Mouse (Mus musculus) small intestine, adult 2 months (tissue): ENCODE data around the gene Elane. TPM values are rescaled to one million over a fixed set of nuclear protein-coding genes. Genes with fewer than 3 reads are reported as not detected.

ENCODE experiments used
- H3K27ac ChIP-seq: fragments of 200-500 bp; 2 replicates; pipeline ENCODE4 v1.5.1; 2012; ENCODE audit warnings: low read depth, low read length, control low read depth, inconsistent platforms; ENCODE audit not compliant: insufficient read depth
- H3K27me3 ChIP-seq: fragments of 200-500 bp; 2 replicates; pipeline ENCODE4 v1.6.1; 2012; ENCODE audit warnings: mild to moderate bottlenecking, moderate library complexity, low read length, inconsistent platforms; ENCODE audit not compliant: control insufficient read depth, insufficient read depth
- H3K36me3 ChIP-seq: fragments of 200-500 bp; 2 replicates; pipeline ENCODE4 v1.6.1; 2012; ENCODE audit warnings: mild to moderate bottlenecking, low read length, control low read depth, inconsistent platforms; ENCODE audit not compliant: control insufficient read depth, insufficient read depth
- H3K4me1 ChIP-seq: fragments of 200-500 bp; 2 replicates; pipeline ENCODE4 v1.6.1; 2012; ENCODE audit warnings: low read length, inconsistent platforms, mixed read lengths; ENCODE audit not compliant: control insufficient read depth, insufficient read depth, insufficient read length
- H3K4me3 ChIP-seq: fragments of 200-500 bp; 2 replicates; pipeline ENCODE4 v1.5.1; 2012; ENCODE audit warnings: low read depth, mild to moderate bottlenecking, control low read depth, inconsistent platforms, low read length, moderate library complexity
- CTCF ChIP-seq: fragments of 200-500 bp; IDR thresholded peaks from 2 replicates; pipeline ENCODE4 v1.5.1; 2012; ENCODE audit warnings: low read depth, mild to moderate bottlenecking, control low read depth, inconsistent platforms, low read length, moderate library complexity, mixed read lengths; ENCODE audit not compliant: insufficient replicate concordance, insufficient read length; ENCODE audit errors: extremely low read depth
- POLR2A ChIP-seq: fragments of 200-500 bp; IDR thresholded peaks from 2 replicates; pipeline ENCODE4 v1.6.1; 2012; ENCODE audit warnings: low read depth, mild to moderate bottlenecking, control low read depth, inconsistent platforms, low read length, moderate library complexity
- WGBS: fragments of 180-500 bp; shearing (Covaris S2); methylation state at CpG from one replicate; pipeline ENCODE4 v1.1.7; 2018; 5-methylcytosine and 5-hydroxymethylcytosine counted together
- polyA plus RNA-seq: library from polyadenylated mRNA; depleted of rRNA; stranded (reverse); fragments of >200 nt; gene quantifications from 2 replicates; pipeline ENCODE4 v1.2.3, GENCODE M21; 2012

Elane gene
- polyA plus RNA-seq, 1 experiment = not detected

DNA sequence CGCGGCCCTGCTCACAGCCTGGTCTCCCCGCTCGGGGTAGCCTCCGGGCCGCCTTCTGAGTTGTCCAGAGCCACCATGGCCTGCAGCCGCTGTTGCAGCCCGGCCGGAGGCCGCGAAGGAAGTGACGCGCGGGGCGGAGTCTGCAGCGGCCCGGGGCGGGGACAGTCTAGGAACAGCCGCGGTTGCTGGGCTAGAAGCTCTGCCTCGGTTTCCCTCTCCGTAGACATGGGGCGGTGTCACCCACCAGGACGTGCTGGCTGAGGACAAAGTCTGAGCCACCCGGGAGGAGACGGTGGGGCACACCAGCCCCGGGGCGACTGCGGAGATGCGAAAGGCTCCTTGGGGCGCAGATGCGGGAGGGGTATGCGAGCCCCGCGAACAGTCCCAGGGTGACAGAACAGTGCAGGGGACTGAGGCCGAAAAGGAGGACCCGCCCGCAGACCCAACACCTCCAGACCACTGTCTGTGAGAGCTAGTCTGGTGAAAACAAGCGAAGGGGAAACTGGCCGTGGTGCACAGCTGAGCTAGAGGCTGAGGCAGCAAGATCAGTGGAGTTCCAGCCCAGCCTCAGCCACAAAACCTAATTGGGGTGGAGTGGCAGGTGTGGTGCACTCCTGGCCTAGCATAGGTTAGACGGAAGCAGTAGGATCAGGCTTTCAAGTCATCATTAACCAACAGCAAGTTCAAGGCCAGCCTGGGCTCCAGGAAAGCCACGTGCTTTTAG, 30.9 kb downstream of the Elane start, which contains the start of gene Kiss1r:
TSS of gene Kiss1r (plus strand) at position 164 of the 724 bp plus-strand sequence.
- H3K36me3 ChIP-seq = 0 out of 2 replicates have a peak, but pooled peaks cover 2% of the 10 kb centered on the region
- peaks cover 12% of the 10 kb centered on the region; the same call in 1 of the 2 replicates for H3K27me3 ChIP-seq
- H3K27ac ChIP-seq = peak within 1 kb of the TSS; percentile 31
- WGBS = 1% methylated on average over 42 of the region's 42 CpGs
- peaks cover 30% of the 10 kb centered on the region for H3K4me1 ChIP-seq
- peak within 1 kb of the TSS; percentile 77 for H3K4me3 ChIP-seq
- TF ChIP-seq POLR2A (peak; percentile 91), CTCF (no peak)

DNA sequence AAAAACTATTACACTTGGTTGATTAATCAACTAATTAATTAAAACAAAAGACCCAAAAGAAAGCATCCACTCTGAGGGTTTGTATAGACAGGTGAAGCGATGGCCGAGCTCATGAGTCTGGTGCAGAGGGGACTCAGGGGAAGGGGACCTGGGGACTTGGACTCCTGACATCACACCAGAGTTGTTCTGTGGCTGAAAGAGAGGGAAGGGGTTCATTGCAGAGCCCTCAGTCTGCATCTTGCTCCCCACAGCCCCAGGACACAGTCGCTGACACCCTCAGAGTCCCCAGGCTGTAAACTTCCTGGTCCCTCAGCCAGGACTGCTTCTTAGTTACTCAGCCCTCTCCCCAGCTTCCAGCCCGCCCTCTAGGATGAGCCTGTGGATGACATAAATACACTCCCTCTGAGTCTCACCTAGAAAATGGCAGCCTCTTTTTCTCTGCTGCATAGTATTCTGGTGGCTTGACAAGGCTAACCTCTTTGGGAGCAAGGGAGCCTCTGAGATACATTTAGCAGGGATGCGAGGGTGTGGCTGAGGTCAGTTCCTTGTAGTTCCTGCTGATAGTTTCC, 31.6 kb downstream of the Elane start:
- TF ChIP-seq POLR2A (no peak), CTCF (no peak)
- peaks cover 30% of the 10 kb centered on the region for H3K4me1 ChIP-seq
- peaks cover 12% of the 10 kb centered on the region; the same call in 1 of the 2 replicates for H3K27me3 ChIP-seq
- no peak overlapping the region for H3K4me3 ChIP-seq
- H3K27ac ChIP-seq = no peak overlapping the region; the same call in 1 of the 2 replicates
- no peaks in the 10 kb centered on the region for H3K36me3 ChIP-seq
- 79% methylated on average over 5 of the region's 5 CpGs for WGBS

DNA sequence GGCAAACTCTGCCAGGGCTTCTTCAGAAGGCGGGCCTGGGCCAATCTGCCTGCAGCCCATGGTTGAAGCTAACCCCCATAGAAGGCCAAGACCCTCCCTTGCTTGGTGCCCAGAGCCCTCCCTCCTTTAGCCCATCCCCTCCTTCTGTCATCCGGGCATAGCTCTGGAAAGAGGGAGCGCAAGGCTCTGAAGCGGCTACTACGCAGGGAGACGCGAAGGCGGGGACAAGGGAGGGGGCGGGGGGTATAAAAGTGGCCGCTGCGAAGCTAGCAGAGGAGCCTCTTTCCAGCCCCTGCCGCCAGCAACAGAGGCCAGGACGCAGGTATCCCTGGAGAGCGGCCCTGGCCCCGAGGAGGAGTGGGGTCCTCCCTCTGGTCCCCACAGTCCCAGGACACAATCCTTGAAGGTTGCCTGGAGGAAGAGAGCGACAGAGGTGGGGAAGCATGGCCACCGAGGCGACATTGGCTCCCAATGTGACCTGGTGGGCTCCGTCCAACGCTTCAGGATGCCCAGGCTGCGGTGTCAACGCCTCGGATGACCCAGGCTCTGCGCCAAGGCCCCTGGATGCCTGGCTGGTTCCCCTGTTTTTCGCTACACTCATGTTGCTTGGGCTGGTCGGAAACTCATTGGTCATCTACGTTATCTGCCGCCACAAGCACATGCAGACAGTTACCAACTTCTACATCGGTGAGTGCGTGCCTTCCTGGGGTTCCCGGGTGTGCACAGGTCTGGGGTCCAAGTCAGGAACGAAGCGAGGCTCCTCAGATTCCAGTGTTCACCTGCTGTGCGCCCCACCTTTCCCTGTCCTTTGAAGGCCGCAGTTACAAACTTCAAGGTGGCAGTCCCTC, 32.4 kb downstream of the Elane start:
- TF ChIP-seq POLR2A (no peak), CTCF (no peak)
- peak overlapping the region; percentile 48 for H3K4me3 ChIP-seq
- H3K4me1 ChIP-seq = peaks cover 30% of the 10 kb centered on the region
- H3K36me3 ChIP-seq = no peaks in the 10 kb centered on the region
- H3K27me3 ChIP-seq = peaks cover 12% of the 10 kb centered on the region; the same call in 1 of the 2 replicates
- H3K27ac ChIP-seq = no peak overlapping the region
- 60% methylated on average over 35 of the region's 35 CpGs for WGBS

DNA sequence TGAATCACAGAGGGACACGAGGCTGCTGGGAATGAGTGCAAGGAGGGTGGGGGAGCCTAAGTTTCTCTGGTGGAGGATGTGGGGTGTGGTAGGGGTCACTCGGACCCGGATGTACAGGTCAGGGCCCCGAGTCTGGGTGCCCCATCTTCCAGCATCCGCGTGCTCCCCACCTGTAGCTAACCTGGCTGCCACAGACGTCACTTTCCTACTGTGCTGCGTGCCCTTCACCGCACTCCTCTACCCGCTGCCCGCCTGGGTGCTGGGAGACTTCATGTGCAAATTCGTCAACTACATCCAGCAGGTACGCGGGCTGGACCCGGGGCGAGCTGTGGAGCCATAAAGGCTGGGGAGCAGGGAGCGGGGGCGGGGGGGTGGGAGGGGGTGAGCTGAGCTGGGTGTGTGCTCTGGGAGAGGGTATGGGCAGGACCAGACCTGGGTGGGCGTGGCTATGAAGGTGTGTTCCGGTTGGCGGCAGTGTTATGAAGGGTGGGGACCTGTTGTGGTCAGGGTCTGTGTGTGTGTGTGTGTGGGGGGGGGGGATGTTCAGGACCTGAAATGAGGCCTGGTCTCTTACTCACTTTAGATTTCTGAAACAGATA, 33.3 kb downstream of the Elane start:
- Histone ChIP-seq H3K4me3 (0 out of 2 replicates have a peak overlapping the region, but pooled peaks have one; percentile 4), H3K27me3 (peaks cover 12% of the 10 kb centered on the region; the same call in 1 of the 2 replicates), H3K27ac (no peak overlapping the region), H3K4me1 (peaks cover 28% of the 10 kb centered on the region), H3K36me3 (no peaks in the 10 kb centered on the region)
- TF ChIP-seq CTCF = no peak
- no peak for TF ChIP-seq POLR2A
- WGBS = 12% methylated on average over 21 of the region's 21 CpGs

DNA sequence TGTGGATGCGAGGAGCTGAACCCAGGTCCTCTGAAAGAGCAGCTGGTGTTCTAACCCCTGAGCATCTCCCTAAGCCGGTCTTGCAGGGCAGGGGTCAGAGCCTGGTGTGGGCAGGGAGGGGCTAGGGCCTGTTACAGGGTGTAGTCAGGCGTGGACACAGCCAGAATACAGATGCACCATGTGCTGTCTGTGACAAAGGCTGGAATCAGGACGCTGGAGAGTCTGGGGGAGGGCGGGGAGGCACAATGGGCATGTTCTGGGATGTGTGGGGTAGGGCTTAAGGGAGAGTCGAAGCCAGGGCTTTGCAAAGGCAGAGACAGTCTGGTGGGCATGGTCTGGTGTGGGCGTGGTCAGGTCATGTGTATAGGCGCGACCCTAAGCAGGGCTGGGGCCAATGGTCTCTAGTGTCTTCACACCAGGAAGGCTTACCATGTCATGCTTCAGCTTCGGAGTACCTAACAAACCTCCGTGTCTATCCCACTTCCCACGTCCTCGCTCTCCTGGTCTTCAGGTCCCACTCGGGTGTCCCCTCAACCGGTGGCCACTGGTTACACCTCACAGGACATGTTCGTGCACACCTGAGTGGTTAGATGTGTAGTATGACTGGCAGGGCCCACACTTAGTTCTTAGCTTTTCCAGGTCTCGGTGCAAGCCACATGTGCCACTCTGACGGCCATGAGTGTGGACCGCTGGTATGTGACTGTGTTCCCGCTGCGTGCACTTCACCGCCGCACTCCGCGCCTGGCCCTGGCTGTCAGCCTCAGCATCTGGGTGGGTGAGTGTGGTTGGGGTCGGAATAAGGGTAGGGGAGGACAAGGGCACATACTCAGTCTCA, 34.2 kb downstream of the Elane start:
- Histone ChIP-seq H3K36me3 (no peaks in the 10 kb centered on the region), H3K27ac (no peak overlapping the region), H3K4me3 (no peak overlapping the region), H3K4me1 (peaks cover 22% of the 10 kb centered on the region), H3K27me3 (peaks cover 12% of the 10 kb centered on the region; the same call in 1 of the 2 replicates)
- 42% methylated on average over 26 of the region's 26 CpGs for WGBS
- TF ChIP-seq CTCF = no peak
- no peak for TF ChIP-seq POLR2A

DNA sequence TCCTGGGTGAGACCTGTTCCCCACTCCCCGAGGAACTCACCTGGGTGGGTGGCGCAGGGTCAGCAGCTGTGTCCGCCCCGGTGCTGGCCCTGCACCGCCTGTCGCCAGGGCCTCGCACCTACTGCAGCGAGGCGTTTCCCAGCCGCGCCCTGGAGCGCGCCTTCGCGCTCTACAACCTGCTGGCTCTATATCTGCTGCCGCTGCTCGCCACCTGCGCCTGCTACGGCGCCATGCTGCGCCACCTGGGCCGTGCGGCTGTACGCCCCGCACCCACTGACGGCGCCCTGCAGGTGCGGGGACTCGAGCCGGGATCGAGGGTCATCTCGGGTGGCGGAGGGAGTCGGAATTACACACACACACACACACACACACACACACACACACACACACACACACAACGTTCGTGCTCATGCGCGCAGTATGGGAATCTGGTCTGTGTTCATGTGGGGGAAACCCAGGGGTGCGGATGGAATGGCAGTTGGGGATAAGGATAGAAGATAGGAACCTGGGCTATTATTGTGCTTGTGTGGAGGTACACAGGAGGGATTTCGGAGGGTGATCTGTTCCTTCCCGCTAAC, 35.0 kb downstream of the Elane start, which contains the start of gene R3hdm4:
TSS of gene R3hdm4 (minus strand) at position 251 of the 578 bp plus-strand sequence.
- Histone ChIP-seq H3K27me3 (peaks cover 12% of the 10 kb centered on the region; the same call in 1 of the 2 replicates), H3K4me1 (peaks cover 19% of the 10 kb centered on the region), H3K27ac (no peak within 1 kb of the TSS), H3K4me3 (peak within 1 kb of the TSS; percentile 35), H3K36me3 (no peaks in the 10 kb centered on the region)
- TF ChIP-seq CTCF (no peak), POLR2A (no peak)
- 2% methylated on average over 41 of the region's 41 CpGs for WGBS
